In genomic region chr9:115306202-115306601, GRCm38 (mm10) we compare ENCODE assay signal across 8 mouse cellular contexts. TPM values are rescaled to one million over a fixed set of nuclear protein-coding genes. Genes with fewer than 3 reads are reported as not detected.
DNase-seq lines count a peak whose midpoint lies in the region; ATAC-seq lines count a peak whose summit lies in the region.

No protein-coding gene starts in this region.

- H3K27ac ChIP-seq in embryonic facial prominence, embryonic 15.5 days (replicated peaks): no peak overlapping the region; the same call in 1 of the 2 replicates
- H3K27ac ChIP-seq in intestine, embryonic 14.5 days (ENCODE audit: low read depth): no peak overlapping the region
- H3K27ac ChIP-seq in midbrain, embryonic 10.5 days (replicated peaks): no peak overlapping the region

- WGBS in embryonic facial prominence, embryonic 15.5 days: 12% methylated on average over 6 of the region's 6 CpGs
- WGBS in intestine, embryonic 14.5 days: 13% methylated on average over 6 of the region's 6 CpGs
- 55% methylated on average over 6 of the region's 6 CpGs for WGBS in midbrain, embryonic 10.5 days

- no peaks in the 10 kb centered on the region for H3K36me3 ChIP-seq in embryonic facial prominence, embryonic 15.5 days
- H3K36me3 ChIP-seq in intestine, embryonic 14.5 days (ENCODE audit: control insufficient read depth, insufficient read depth, low read length): no peaks in the 10 kb centered on the region
- H3K36me3 ChIP-seq in midbrain, embryonic 10.5 days: peaks cover 6% of the 10 kb centered on the region; the same call in 1 of the 2 replicates

- no peaks in the 10 kb centered on the region for H3K9me3 ChIP-seq in embryonic facial prominence, embryonic 15.5 days (replicated peaks)
- H3K9me3 ChIP-seq in intestine, embryonic 14.5 days (ENCODE audit: control insufficient read depth, low read length): no peaks in the 10 kb centered on the region
- no peaks in the 10 kb centered on the region for H3K9me3 ChIP-seq in midbrain, embryonic 10.5 days (replicated peaks)

- ATAC-seq in embryonic facial prominence, embryonic 15.5 days (ENCODE audit: insufficient number of reproducible peaks, low FRiP score, low TSS enrichment, low read depth): no peak
- no peak for ATAC-seq in intestine, embryonic 14.5 days (replicated peaks; ENCODE audit: low FRiP score, low TSS enrichment, low read depth)
- no peak for ATAC-seq in monocyte, adult 5-6 weeks (replicated peaks; ENCODE audit: insufficient number of reproducible peaks, low FRiP score, low TSS enrichment, poor library complexity, severe bottlenecking)

- H3K4me3 ChIP-seq in embryonic facial prominence, embryonic 15.5 days (replicated peaks): peak overlapping the region; percentile 14
- H3K4me3 ChIP-seq in intestine, embryonic 14.5 days (ENCODE audit: low read depth, low read length): peak overlapping the region; percentile 96; the same call in 1 of the 2 replicates
- peak overlapping the region; percentile 96 for H3K4me3 ChIP-seq in midbrain, embryonic 10.5 days

- H3K4me2 ChIP-seq in embryonic facial prominence, embryonic 15.5 days (replicated peaks): peak overlapping the region; percentile 45
- H3K4me2 ChIP-seq in intestine, embryonic 14.5 days (ENCODE audit: low read length): peak overlapping the region; percentile 80

- peak; percentile 49 for DNase-seq in gastrocnemius, adult 18-20 months (ENCODE audit: low spot score)
- DNase-seq in gastrocnemius, postnatal 25 days: no peak
- DNase-seq in intestine, embryonic 14.5 days (ENCODE audit: low spot score): peak; percentile 57
- no peak for DNase-seq in midbrain, embryonic 10.5 days (ENCODE audit: low spot score)
- DNase-seq in frontal cortex, postnatal 25 days (ENCODE audit: low spot score in 2 of 2): no peak
- DNase-seq in right cerebral cortex, postnatal 14 days: no peak

- peaks cover 33% of the 10 kb centered on the region for H3K4me1 ChIP-seq in embryonic facial prominence, embryonic 15.5 days
- H3K4me1 ChIP-seq in intestine, embryonic 14.5 days (replicated peaks; ENCODE audit: control insufficient read depth, insufficient read depth, low read length): peaks cover 42% of the 10 kb centered on the region
- peaks cover 65% of the 10 kb centered on the region for H3K4me1 ChIP-seq in midbrain, embryonic 10.5 days

- no peak overlapping the region for H3K9ac ChIP-seq in embryonic facial prominence, embryonic 15.5 days
- H3K9ac ChIP-seq in intestine, embryonic 14.5 days (ENCODE audit: low read length): peak overlapping the region; percentile 0; the same call in 1 of the 2 replicates

- no peaks in the 10 kb centered on the region for H3K27me3 ChIP-seq in embryonic facial prominence, embryonic 15.5 days
- H3K27me3 ChIP-seq in intestine, embryonic 14.5 days (replicated peaks; ENCODE audit: control insufficient read depth, insufficient read depth, low read length): no peaks in the 10 kb centered on the region
- H3K27me3 ChIP-seq in midbrain, embryonic 10.5 days (ENCODE audit: low read depth, poor library complexity, severe bottlenecking): no peaks in the 10 kb centered on the region

RNA-seq across cellular contexts. Expression of gene Stt3b, which starts 4.0 kb away (rescaled TPM):
- 10 to 100 TPM; 70.1 to 72.0 TPM for total RNA-seq in gastrocnemius, adult 18-20 months (2021)
- total RNA-seq in gastrocnemius, postnatal 25 days (2021): 10 to 100 TPM; 67.5 to 69.2 TPM
- polyA plus RNA-seq in embryonic facial prominence, embryonic 15.5 days (2015; fragmentation: Nextera tagmentation; extraction: Ambion mirVana): 89.4 and 95.3 TPM in 2 replicates
- 124 and 135 TPM in 2 replicates for polyA plus RNA-seq in intestine, embryonic 14.5 days (2014; fragmentation: Nextera tagmentation; extraction: Ambion mirVana)
- polyA plus RNA-seq in midbrain, embryonic 10.5 days (2016; fragmentation: Nextera tagmentation; extraction: Ambion mirVana): 91.0 and 99.9 TPM in 2 replicates
- 68.1 to 88.1 TPM (median 74.3 TPM) in 3 replicates for total RNA-seq in monocyte, adult 5-6 weeks (2017)

Comparison
In these comparisons a context has a peak if more than half of its experiments do, and no peak if none do; other contexts are left out.
1. DNase-seq: peak in gastrocnemius, adult 18-20 months (single experiment) and intestine, embryonic 14.5 days (single experiment); none in gastrocnemius, postnatal 25 days (single experiment), midbrain, embryonic 10.5 days (single experiment), frontal cortex, postnatal 25 days (0 of 2) and right cerebral cortex, postnatal 14 days (single experiment).
2. H3K4me3 ChIP-seq: peak in every context shown above with its lines; median percentile 96 in intestine, embryonic 14.5 days; 96 in midbrain, embryonic 10.5 days; 14 in embryonic facial prominence, embryonic 15.5 days.